Mouse (Mus musculus): Measurements from ENCODE around the gene Ibtk. TPM values are rescaled to one million over a fixed set of nuclear protein-coding genes. Genes with fewer than 3 reads are reported as not detected.

The Ibtk gene
- polyA plus RNA-seq, 1 experiment from 2014 or later, result 8.9 TPM

DNA sequence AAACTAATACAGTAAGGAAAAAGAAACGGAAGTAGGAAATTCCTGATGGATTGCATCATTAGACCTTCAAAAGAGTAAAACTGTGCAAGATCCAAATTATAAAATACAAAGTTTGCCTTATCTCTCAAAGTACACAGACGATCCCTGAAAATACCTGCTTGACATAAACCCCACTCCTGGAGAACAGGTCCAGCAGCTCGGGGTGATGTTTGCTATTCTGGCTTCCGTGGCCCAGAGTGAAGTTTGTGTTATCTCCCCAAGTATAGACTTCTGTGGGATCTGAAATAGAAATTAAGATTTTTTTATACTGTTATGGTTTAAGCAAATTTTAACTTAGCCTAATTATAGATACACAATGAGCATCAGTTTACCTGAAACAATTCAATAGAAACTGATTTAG is 14.3 kb downstream of the Ibtk start:
- WGBS, result 51% methylated on average over 4 of the region's 4 CpGs
- no peaks in the 10 kb centered on the region for H3K27me3 ChIP-seq (replicated peaks; ENCODE audit: control insufficient read depth, insufficient read depth, low read length)

DNA sequence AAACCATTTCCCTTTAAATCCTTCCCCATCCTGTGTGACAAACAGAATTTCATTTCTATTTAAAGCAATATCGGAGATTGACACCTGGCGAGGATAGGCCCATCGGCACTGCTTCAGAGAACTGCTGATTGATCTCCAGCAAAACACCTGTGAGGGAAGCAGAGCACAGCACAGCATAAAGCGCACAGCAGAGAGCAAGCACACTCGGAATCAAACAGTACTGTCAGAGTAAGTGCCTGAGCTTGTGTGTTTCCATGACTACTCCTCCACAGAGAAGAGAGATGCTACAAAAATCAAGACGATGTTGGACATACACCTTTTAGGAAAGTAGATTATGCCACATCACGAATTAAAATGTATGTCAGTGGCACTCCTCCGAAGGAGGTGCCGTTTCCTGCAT is 25.1 kb downstream of the Ibtk start:
- no peaks in the 10 kb centered on the region for H3K4me1 ChIP-seq (replicated peaks; ENCODE audit: control insufficient read depth, insufficient read depth, low read length)
- no peak for ATAC-seq
- H3K27me3 ChIP-seq (replicated peaks; ENCODE audit: control insufficient read depth, insufficient read depth, low read length), result no peaks in the 10 kb centered on the region
- H3K9ac ChIP-seq (ENCODE audit: low read depth, low read length), result no peak overlapping the region
- no peak overlapping the region for H3K4me3 ChIP-seq (ENCODE audit: low read depth, low read length)
- H3K4me2 ChIP-seq (replicated peaks; ENCODE audit: low read depth), result no peak overlapping the region
- no peaks in the 10 kb centered on the region for H3K9me3 ChIP-seq (ENCODE audit: control insufficient read depth)
- WGBS, result 93% methylated on average over 9 of the region's 9 CpGs
- TF ChIP-seq CTCF (IDR thresholded peaks at IDR 0.05; ENCODE audit: low read depth), result no peak
- peaks cover 71% of the 10 kb centered on the region for H3K36me3 ChIP-seq (ENCODE audit: control insufficient read depth, insufficient read depth)
- no peak overlapping the region for H3K27ac ChIP-seq (ENCODE audit: low read depth, low read length)

More for the DNA sequence above, 14.3 kb downstream of the Ibtk start:
- H3K4me2 ChIP-seq (replicated peaks; ENCODE audit: low read depth), result no peak overlapping the region
- H3K27ac ChIP-seq (ENCODE audit: low read depth, low read length), result no peak overlapping the region
- no peaks in the 10 kb centered on the region for H3K9me3 ChIP-seq (ENCODE audit: control insufficient read depth)
- ATAC-seq, result no peak
- peaks cover 46% of the 10 kb centered on the region for H3K36me3 ChIP-seq (ENCODE audit: control insufficient read depth, insufficient read depth)
- no peak overlapping the region for H3K9ac ChIP-seq (ENCODE audit: low read depth, low read length)
- H3K4me3 ChIP-seq (ENCODE audit: low read depth, low read length), result no peak overlapping the region
- no peaks in the 10 kb centered on the region for H3K4me1 ChIP-seq (replicated peaks; ENCODE audit: control insufficient read depth, insufficient read depth, low read length)
- TF ChIP-seq CTCF (IDR thresholded peaks at IDR 0.05; ENCODE audit: low read depth), result no peak

DNA sequence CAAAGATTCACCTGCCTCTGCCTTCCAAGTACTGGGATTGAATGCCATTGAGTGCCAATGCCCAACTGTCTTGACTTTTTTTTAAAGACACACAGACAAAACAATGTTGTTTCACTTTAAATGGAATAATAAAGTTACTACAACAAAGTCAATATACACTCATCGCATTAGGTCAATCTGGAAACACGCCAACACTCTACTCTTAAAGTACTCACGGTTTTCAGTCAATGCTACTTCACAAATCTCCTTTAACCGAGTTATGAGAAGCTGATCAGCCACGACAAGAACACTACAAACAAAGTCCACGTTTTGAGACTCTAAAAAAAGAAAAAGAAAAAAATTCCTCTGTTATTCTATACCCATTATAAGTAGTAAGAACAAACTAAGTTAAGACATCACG is 31.8 kb downstream of the Ibtk start:
- Histone ChIP-seq H3K9ac (ENCODE audit: low read depth, low read length) (no peak overlapping the region), H3K27ac (ENCODE audit: low read depth, low read length) (no peak overlapping the region), H3K27me3 (replicated peaks; ENCODE audit: control insufficient read depth, insufficient read depth, low read length) (no peaks in the 10 kb centered on the region), H3K9me3 (ENCODE audit: control insufficient read depth) (no peaks in the 10 kb centered on the region), H3K36me3 (ENCODE audit: control insufficient read depth, insufficient read depth) (peaks cover 86% of the 10 kb centered on the region), H3K4me2 (replicated peaks; ENCODE audit: low read depth) (no peak overlapping the region), H3K4me3 (ENCODE audit: low read depth, low read length) (no peak overlapping the region), H3K4me1 (replicated peaks; ENCODE audit: control insufficient read depth, insufficient read depth, low read length) (no peaks in the 10 kb centered on the region)
- no peak for ATAC-seq
- 88% methylated on average over 7 of the region's 7 CpGs for WGBS
- TF ChIP-seq CTCF (IDR thresholded peaks at IDR 0.05; ENCODE audit: low read depth), result no peak

DNA sequence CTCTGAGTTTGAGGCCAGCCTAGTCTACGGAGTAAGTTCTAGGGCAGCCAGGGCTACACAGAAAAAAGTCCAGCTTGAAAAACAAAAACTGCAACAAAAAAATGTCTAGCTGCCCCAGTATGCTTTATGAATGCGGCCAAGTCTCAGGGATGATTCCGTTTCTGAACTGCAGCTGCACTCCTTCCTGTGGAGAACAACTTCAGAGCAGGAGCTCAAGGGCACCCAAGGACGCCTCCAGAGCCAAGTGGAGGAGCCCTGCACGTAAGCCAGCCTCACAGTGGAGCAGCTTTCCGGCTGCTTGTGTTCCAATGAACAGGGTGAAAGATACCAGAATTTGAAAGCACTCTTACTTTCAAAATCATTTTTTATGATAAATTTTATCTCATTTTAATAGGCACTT is 41.8 kb downstream of the Ibtk start:
- peaks cover 75% of the 10 kb centered on the region for H3K36me3 ChIP-seq (ENCODE audit: control insufficient read depth, insufficient read depth)
- TF ChIP-seq CTCF (IDR thresholded peaks at IDR 0.05; ENCODE audit: low read depth), result no peak

DNA sequence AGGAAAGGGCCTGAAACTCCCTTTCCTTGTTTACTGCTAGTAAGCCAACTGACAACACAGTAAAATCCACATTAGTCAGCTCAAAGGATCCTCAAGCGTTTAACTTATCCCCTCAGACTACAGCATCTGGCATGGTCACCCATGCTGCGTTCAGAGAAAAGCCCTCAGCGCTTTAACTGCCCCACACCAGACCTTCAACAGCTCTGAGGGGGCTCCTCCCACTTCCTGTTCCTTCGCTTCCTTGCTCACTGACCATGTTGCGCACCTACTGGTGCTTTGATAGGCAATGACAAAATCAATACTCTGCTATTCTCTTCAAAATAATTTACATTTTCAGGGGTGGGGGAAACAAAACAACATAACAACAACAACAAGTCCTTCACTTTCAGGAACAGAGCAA is 47.2 kb downstream of the Ibtk start:
- no peak for TF ChIP-seq CTCF (IDR thresholded peaks at IDR 0.05; ENCODE audit: low read depth)
- ATAC-seq, result no peak
- H3K27me3 ChIP-seq (replicated peaks; ENCODE audit: control insufficient read depth, insufficient read depth, low read length), result no peaks in the 10 kb centered on the region
- H3K27ac ChIP-seq (ENCODE audit: low read depth, low read length), result no peak overlapping the region
- WGBS, result 92% methylated on average over 5 of the region's 5 CpGs
- no peak overlapping the region for H3K9ac ChIP-seq (ENCODE audit: low read depth, low read length)
- H3K4me1 ChIP-seq (replicated peaks; ENCODE audit: control insufficient read depth, insufficient read depth, low read length), result no peaks in the 10 kb centered on the region
- H3K36me3 ChIP-seq (ENCODE audit: control insufficient read depth, insufficient read depth), result peaks cover 42% of the 10 kb centered on the region
- no peak overlapping the region for H3K4me3 ChIP-seq (ENCODE audit: low read depth, low read length)
- H3K4me2 ChIP-seq (replicated peaks; ENCODE audit: low read depth), result no peak overlapping the region
- no peaks in the 10 kb centered on the region for H3K9me3 ChIP-seq (ENCODE audit: control insufficient read depth)

More for the DNA sequence above, 41.8 kb downstream of the Ibtk start:
- no peak overlapping the region for H3K9ac ChIP-seq (ENCODE audit: low read depth, low read length)
- no peak overlapping the region for H3K4me2 ChIP-seq (replicated peaks; ENCODE audit: low read depth)
- no peak overlapping the region for H3K27ac ChIP-seq (ENCODE audit: low read depth, low read length)
- H3K4me1 ChIP-seq (replicated peaks; ENCODE audit: control insufficient read depth, insufficient read depth, low read length), result no peaks in the 10 kb centered on the region
- ATAC-seq, result no peak
- H3K4me3 ChIP-seq (ENCODE audit: low read depth, low read length), result no peak overlapping the region
- WGBS, result 93% methylated on average over 6 of the region's 6 CpGs
- no peaks in the 10 kb centered on the region for H3K9me3 ChIP-seq (ENCODE audit: control insufficient read depth)
- H3K27me3 ChIP-seq (replicated peaks; ENCODE audit: control insufficient read depth, insufficient read depth, low read length), result no peaks in the 10 kb centered on the region

DNA sequence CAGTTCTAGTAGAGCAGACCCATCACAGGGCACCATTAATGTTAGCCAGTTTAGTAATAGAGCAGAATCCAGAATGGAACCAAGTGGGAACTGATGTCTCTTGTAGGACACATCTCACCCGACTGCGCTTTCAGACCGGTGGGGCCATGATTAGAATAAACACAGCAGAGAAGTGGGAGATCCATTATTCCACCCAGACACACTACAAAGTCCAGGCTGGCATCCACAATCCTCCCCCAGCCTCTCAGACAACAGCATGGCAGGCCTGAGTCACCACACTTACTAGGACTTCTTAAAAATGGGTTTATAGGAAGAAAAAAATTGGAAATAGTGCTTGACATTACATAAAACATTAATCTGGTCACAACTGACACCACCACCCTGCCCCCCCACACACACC is 53.5 kb downstream of the Ibtk start:
- Histone ChIP-seq H3K9ac (ENCODE audit: low read depth, low read length) (no peak overlapping the region), H3K27me3 (replicated peaks; ENCODE audit: control insufficient read depth, insufficient read depth, low read length) (no peaks in the 10 kb centered on the region), H3K9me3 (ENCODE audit: control insufficient read depth) (no peaks in the 10 kb centered on the region), H3K4me2 (replicated peaks; ENCODE audit: low read depth) (no peak overlapping the region), H3K27ac (ENCODE audit: low read depth, low read length) (no peak overlapping the region), H3K4me3 (ENCODE audit: low read depth, low read length) (no peak overlapping the region), H3K36me3 (ENCODE audit: control insufficient read depth, insufficient read depth) (peaks cover 17% of the 10 kb centered on the region; the same call in 1 of the 2 replicates), H3K4me1 (replicated peaks; ENCODE audit: control insufficient read depth, insufficient read depth, low read length) (no peaks in the 10 kb centered on the region)
- 88% methylated on average over 3 of the region's 3 CpGs for WGBS
- TF ChIP-seq CTCF (IDR thresholded peaks at IDR 0.05; ENCODE audit: low read depth), result no peak
- no peak for ATAC-seq
